ENCODE assay signal across 9 mouse cellular contexts in genomic region chr9:70260324-70260841, GRCm38 (mm10). TPM values are rescaled to one million over a fixed set of nuclear protein-coding genes. Genes with fewer than 3 reads are reported as not detected.
DNase-seq lines count a peak whose midpoint lies in the region; ATAC-seq and TF ChIP-seq lines count a peak whose summit lies in the region.
"Had no signal": no experiment of that assay in that cellular context is flagged by ENCODE, and none has a peak within 500 bp of the region (broad histone marks: within the 10 kb centered on the region; RNA-seq: fewer than 3 reads in every experiment).

No protein-coding gene starts in this region.

- H3K4me2 ChIP-seq in intestine, embryonic 15.5 days (replicated peaks), result no peak overlapping the region
- no peak overlapping the region for H3K4me2 ChIP-seq in intestine, postnatal 0 days (replicated peaks; ENCODE audit: low read depth)

- WGBS in intestine, embryonic 15.5 days, result 62% methylated on average over 9 of the region's 9 CpGs
- WGBS in intestine, postnatal 0 days, result 61% methylated on average over 9 of the region's 9 CpGs

- TF ChIP-seq CTCF in intestine, postnatal 0 days (IDR thresholded peaks at IDR 0.05; ENCODE audit: low read depth), result no peak
- no peak for TF ChIP-seq CTCF in left cerebral cortex, adult 2 months (IDR thresholded peaks at IDR 0.05)

- no peak for ATAC-seq in intestine, embryonic 15.5 days
- ATAC-seq in intestine, postnatal 0 days, result no peak
- peak; percentile 92 for ATAC-seq in megakaryocyte, adult 5-6 weeks (ENCODE audit: poor library complexity, severe bottlenecking)

- peaks cover 29% of the 10 kb centered on the region for H3K4me1 ChIP-seq in intestine, embryonic 15.5 days (replicated peaks)
- peaks cover 12% of the 10 kb centered on the region; the same call in 1 of the 2 replicates for H3K4me1 ChIP-seq in intestine, postnatal 0 days (replicated peaks; ENCODE audit: control insufficient read depth, insufficient read depth, low read length)
- peaks cover 57% of the 10 kb centered on the region for H3K4me1 ChIP-seq in brown adipose tissue, adult 24 weeks (ENCODE audit: control insufficient read depth, insufficient read depth, insufficient read length, low read length)

- peak overlapping the region; percentile 54; the same call in 1 of the 2 replicates for H3K27ac ChIP-seq in intestine, embryonic 15.5 days
- H3K27ac ChIP-seq in intestine, postnatal 0 days (ENCODE audit: low read depth, low read length), result no peak overlapping the region
- H3K27ac ChIP-seq in brown adipose tissue, adult 24 weeks (replicated peaks; ENCODE audit: low read depth, low read length), result peak overlapping the region; percentile 74
- H3K27ac ChIP-seq in left cerebral cortex, adult 2 months, result no peak overlapping the region
- H3K27ac ChIP-seq: liver, embryonic 14.5 days had no signal

- H3K9ac ChIP-seq in intestine, embryonic 15.5 days, result no peak overlapping the region
- H3K9ac ChIP-seq in intestine, postnatal 0 days (ENCODE audit: low read depth, low read length), result no peak overlapping the region
- H3K9ac ChIP-seq: liver, embryonic 14.5 days had no signal

- no peak overlapping the region for H3K4me3 ChIP-seq in intestine, embryonic 15.5 days (replicated peaks)
- H3K4me3 ChIP-seq in intestine, postnatal 0 days (ENCODE audit: low read depth, low read length), result no peak overlapping the region
- no peak overlapping the region for H3K4me3 ChIP-seq in brown adipose tissue, adult 24 weeks (ENCODE audit: insufficient read depth, low read depth, low read length)
- no peak overlapping the region for H3K4me3 ChIP-seq in left cerebral cortex, adult 2 months

- H3K9me3 ChIP-seq in intestine, embryonic 15.5 days, result no peaks in the 10 kb centered on the region
- no peaks in the 10 kb centered on the region for H3K9me3 ChIP-seq in intestine, postnatal 0 days (ENCODE audit: control insufficient read depth)

- intact Hi-C loops in left cerebral cortex, adult 2 months (cut with DNase I), result no loop called here

- no peaks in the 10 kb centered on the region for H3K36me3 ChIP-seq in intestine, embryonic 15.5 days
- no peaks in the 10 kb centered on the region for H3K36me3 ChIP-seq in intestine, postnatal 0 days (ENCODE audit: control insufficient read depth, insufficient read depth)

- H3K27me3 ChIP-seq in intestine, embryonic 15.5 days (replicated peaks), result no peaks in the 10 kb centered on the region
- H3K27me3 ChIP-seq in intestine, postnatal 0 days (replicated peaks; ENCODE audit: control insufficient read depth, insufficient read depth, low read length), result no peaks in the 10 kb centered on the region

- DNase-seq in kidney, adult 18-20 months, result peak; percentile 60
- no peak for DNase-seq in yolk sac, embryonic 10.5 days (ENCODE audit: low spot score)
- no peak for DNase-seq in left cerebral cortex, adult 2 months (ENCODE audit: extremely low spot score in 1 of 2, low spot score in 2 of 2)
- DNase-seq in neural tube, embryonic 10.5 days (ENCODE audit: extremely low spot score, low spot score), result no peak

RNA-seq across cellular contexts. Expression of gene Myo1e, which starts 53.2 kb away (rescaled TPM):
- polyA plus RNA-seq in intestine, embryonic 15.5 days (2015; fragmentation: Nextera tagmentation; extraction: Ambion mirVana), result 18.4 and 19.4 TPM in 2 replicates
- polyA plus RNA-seq in intestine, postnatal 0 days (2015; fragmentation: Nextera tagmentation; extraction: Ambion mirVana), result 15.2 and 16.2 TPM in 2 replicates
- polyA plus RNA-seq in brown adipose tissue, adult 24 weeks (2012; ENCODE audit: insufficient read depth, insufficient read length, missing spikeins), result 2.0 and 2.9 TPM in 2 replicates
- total RNA-seq in megakaryocyte, adult 5-6 weeks (2015), result 0.59 TPM in 1 of 2 replicates, not detected in the other
- 0.51 and 1.1 TPM in 2 replicates for total RNA-seq in megakaryocyte, adult 5-6 weeks (2017)
- total RNA-seq in left cerebral cortex, adult 2 months (2021), result 10 to 100 TPM; 14.1 to 14.7 TPM

Comparison
In these comparisons a context has a peak if more than half of its experiments do, and no peak if none do; other contexts are left out.
1. H3K27ac ChIP-seq: peak in intestine, embryonic 15.5 days (single experiment) and brown adipose tissue, adult 24 weeks (single experiment); none in intestine, postnatal 0 days (single experiment) and left cerebral cortex, adult 2 months (single experiment).